Mouse (Mus musculus) neutrophil, adult 5-6 weeks (primary cell): ENCODE measurements around the gene Il31ra. TPM values are rescaled to one million over a fixed set of nuclear protein-coding genes. Genes with fewer than 3 reads are reported as not detected.

Source experiments
- ATAC-seq: fragments of 151-379, 151-347 bp; 2 replicates; pipeline ENCODE4 v1.8.0; 2017; ENCODE audit warnings: mild to moderate bottlenecking, moderate TSS enrichment; ENCODE audit not compliant: insufficient number of reproducible peaks, poor library complexity, low FRiP score, severe bottlenecking; ENCODE audit errors: extremely low read depth
- total RNA-seq: library from RNA; stranded (forward); fragments of 200-1000 nt; gene quantifications from 2 replicates; pipeline ENCODE4 v1.2.3, GENCODE M21; 2017

Gene Il31ra
- total RNA-seq, 1 experiment from 2014 or later, result 0.35 TPM

DNA sequence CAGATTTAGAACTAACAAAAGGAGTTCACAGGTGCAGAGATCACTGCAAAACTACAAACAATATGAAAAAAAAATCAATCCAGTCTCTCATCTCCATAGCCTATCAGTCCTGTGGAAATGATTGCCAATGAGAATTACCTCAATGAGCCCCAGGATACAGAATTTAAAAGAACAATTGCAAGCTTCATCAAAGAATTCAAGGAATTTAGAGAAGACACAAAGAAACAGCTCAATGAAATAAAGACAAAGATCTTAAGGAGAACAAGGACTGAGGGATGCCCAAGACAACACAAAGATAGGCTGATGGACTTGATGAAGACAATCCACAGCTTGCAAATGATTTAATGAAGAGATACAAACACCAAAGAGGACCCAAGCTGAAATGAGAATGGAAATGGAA, 20.4 kb downstream of the Il31ra start:
- no peak for ATAC-seq

DNA sequence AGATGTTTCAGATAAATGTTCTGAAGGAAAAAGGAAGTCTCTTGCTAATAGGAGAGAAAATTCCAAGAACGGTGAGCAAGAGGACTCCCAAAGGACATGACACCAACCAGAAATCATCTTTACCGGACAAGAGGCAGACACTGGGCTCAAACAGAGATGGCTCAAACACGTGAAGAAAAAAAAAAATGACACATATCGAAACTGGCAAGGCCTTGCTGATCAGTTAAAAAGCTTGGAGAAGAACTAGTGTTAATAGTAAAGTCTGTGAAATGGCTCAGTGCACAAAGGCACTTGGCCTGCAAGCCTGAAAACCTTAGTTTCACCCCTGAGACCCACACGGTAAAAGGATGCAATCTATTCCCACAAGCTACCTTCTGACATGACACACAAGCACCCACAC, 23.4 kb downstream of the Il31ra start:
- no peak for ATAC-seq

DNA sequence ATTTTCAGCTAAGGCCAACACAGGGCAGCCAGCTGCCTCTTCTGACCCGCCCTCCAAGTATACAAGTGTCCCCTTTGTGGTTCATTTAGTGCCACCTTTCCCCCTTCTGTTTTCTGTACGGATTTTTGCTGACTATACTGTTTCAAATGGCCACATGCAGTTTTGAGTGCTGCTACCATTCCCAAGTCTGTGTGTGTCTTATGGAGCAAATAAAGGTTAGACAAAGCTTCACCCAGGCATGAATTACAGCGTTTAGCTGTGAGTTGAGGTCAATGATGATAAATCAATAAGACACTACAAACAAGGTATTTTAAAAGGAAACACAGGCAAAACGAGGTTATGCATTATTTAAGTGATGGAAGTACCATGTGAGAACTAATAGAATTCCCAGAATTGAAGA, 24.6 kb downstream of the Il31ra start:
- no peak for ATAC-seq

DNA sequence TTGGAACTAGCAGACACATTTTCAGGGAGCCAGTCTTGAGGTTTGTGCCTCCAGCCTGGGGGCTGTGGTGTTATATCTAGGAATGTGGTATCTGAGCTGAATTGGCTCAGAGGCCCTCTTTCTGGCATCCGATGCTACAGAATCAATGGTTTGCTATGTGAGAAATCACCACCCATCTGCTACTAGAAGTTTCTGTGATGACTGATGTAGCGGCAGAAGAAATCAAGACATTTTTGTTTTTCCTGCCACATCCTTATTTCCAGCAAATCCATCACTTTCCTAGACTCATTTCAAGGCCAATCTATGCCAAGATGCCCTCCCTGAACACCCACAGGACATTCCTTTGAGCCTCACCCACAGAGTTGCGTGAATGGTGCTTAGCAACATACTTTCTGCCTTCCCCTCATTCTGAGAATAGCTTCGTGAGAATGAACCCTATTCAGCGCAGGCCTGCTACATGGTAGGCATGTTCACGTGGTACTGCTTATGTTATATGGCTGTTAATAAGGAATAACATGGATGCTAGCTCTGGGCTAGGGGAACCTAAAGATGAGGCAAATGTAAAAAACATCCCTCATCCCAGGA, 33.5 kb downstream of the Il31ra start:
- ATAC-seq, result no peak

DNA sequence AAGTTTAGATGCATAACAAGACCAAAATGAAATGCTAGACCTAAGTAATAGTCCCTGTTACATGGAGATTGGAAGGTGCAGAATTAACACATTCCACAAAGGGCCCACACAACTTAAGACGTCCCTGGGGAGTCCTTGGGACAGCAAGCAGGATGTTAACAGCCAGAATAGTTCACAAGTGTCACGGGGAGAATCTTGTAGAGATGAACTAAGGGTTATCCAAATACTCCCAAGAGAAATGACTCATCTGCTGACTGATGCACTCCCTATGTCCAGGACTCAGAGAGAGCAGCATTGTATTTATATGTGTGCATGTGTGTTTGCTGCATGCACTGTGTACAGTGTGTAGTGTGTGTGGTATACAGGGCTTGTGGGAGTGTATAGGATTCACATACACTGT, 37.7 kb downstream of the Il31ra start:
- no peak for ATAC-seq

DNA sequence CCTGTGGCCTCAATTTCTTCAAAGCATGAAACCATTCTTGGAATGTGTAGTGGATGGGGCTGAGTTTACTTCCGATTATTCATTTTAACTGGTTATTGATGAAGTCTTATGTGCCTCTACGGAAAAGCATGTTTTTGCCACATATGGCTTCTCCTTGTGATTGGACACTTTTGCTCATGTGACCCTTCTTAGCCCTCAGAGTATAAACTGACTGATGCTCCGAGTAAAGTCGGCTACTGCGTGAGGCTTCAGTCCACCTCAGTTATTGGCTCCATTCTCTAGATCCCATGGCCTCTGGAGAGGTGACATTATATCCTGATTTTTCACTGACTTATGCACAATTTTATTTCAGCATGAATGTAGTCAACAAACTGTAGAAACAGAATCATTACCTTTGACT, 40.9 kb downstream of the Il31ra start:
- ATAC-seq, result no peak

DNA sequence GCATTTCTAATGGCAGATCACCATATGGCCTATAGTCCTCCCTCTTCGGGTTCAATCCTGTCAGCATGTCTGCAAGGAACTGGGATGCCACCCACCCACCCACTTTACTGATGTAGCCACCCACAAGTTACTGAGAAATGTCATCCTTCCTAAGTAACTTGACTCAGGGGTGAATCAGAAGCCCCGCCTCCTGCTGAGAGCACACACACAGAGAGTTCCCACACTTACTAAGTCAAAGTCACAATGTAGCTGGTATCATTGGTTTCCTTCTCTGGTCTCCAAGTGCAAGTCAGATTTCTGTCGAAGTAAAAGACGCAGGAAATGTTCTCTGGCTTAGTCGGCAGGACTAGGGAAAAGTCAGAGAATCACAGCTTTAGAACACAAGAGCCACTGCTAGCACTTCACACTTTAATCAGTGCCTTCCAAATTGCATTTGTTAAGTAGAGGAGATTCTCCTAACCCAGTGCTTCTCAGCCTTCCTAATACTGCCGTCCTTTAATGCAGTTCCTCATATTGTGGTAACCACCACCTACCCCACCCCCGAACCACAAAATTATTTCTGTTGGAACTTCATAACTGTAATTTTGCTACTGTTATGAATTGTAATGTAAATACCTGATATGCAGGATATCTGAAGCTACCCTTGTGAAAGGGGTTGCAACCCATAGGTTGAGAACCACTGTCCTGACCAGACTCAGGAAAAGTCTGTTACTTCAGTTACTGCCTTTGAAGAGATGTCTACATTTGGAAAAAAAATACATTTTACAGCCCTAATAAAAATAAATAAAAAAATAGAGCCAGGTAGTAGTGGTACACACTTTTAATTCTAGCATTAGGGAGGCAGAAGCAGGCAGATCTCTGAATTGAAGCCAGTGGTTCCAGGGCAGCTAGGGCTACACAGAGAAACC, 42.3 kb downstream of the Il31ra start:
- no peak for ATAC-seq

DNA sequence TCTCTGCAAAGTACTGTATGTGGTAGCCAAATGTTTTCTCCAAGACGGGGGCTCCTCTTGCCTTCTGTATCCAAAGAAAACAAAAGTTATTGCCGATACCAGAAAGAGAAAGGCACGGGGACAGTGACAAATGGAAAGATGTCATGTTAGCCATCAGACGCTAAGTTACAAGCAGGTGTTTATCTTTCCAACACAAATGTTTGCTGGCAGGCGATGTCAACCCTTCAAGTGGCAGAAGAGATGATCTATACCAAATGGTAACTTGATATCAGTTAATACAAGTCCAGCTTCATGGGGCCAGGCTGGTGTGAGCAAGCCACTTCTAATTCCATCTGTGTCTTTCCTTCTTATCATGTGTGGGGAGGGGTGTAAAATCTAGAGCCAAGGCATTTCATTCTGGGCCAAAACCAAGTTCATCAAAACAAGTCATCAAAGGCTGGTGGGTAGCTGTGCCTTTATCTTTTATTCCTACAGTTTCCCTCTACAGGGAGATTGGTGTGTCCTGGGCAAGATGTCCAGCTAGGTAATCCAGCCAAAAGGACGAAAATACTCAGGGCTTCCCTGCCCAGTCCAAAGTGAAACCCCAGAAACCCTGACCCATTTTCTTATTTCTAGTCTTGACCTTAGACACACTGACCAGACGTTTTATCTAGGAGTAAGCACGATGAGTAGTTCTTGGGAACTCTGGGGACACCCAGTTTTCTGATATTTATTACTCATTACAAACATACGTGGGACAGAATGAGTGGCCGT, 52.8 kb downstream of the Il31ra start:
- no peak for ATAC-seq

DNA sequence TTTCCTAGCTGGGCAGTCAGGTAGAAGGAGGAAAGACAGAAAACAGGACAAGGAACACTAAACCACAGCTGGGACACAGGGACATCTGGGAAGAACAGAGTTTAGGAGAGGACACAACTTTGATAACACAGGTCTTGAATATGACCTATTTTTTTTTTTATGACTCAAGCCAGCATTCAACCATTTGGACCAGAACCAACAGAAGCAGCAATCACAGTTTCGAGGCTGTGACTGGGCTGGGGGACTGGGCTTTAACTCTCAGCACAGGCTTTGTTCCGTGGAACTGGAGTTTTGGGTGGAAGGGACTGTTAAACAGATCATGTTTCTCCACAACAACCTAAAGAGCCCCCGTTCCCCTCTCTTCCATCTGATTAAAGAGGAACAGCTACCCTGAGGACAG, 53.5 kb downstream of the Il31ra start:
- no peak for ATAC-seq

DNA sequence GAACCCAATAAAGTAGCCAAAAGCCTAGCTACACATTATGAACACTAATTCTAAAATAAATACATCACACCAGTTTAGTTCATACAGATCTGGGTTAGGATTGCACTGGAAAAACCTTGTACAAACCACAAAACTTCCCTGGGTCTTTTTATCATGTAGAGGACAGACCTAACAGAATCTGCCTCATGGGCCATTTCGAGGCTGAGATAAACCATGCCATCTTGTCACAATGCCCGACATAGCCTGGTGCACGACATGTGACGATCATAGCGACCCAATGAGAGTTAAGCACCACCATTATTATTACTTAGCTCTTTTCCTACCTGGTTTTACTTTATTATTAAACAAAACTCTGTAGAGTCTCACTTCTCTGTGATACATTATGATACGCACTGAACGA, 57.1 kb downstream of the Il31ra start:
- no peak for ATAC-seq

DNA sequence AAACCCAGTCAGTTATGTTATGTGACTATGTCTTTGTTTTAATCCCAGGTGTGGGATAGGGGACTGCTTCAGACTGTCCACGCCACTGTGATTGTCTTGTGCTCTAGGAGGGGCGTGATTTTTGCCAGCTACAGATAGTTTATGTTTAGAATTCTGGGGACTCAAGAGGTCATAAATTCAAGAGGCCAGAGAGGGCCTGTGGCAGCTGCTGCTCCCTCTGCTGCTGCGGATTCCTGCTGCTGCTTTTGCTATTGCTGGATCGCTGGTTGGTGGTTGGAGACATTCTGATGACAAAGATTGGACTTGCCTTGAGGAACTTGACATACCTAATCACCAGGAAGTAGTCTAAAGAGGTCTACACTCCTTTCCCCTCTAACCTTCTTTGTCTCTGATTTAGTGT, 57.5 kb downstream of the Il31ra start:
- ATAC-seq, result no peak

DNA sequence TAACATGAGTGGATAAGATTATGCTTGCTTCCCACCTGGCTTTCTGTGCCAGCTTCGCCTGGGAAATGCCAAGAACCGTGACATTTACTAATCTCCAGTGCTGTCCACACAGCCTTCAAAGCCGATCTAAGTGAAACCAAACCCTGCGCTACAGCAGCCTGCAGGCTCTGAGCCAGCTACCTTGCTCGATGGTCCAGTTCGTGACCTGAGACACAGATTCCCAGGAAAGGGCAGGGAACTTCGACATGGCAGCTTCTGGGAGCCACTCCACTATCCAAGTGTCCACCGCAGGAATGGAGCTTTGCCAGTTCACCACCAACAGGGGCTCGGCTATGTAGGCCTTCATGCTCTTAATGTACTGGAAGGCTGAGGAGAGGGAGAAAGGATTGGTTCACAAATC, 60.6 kb downstream of the Il31ra start:
- no peak for ATAC-seq

DNA sequence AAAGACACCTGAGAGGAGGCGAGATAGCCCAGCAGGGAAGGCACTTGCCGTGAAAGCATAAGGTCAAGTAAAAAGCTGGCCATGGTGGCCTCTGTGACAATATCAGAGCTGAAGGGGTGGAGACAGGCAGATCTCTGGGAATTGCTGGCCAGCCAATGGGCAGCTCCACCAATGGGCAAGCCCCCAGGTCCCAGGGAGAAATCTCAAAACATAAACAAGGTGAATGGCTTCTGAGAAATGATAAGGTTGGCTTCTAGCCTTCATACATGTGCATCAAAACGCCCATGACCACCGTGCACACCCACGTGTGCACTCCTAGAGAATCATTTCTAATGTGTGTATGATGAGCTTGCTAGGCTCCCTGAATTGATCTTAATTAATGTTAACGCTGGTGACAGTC, 61.9 kb downstream of the Il31ra start:
- no peak for ATAC-seq

DNA sequence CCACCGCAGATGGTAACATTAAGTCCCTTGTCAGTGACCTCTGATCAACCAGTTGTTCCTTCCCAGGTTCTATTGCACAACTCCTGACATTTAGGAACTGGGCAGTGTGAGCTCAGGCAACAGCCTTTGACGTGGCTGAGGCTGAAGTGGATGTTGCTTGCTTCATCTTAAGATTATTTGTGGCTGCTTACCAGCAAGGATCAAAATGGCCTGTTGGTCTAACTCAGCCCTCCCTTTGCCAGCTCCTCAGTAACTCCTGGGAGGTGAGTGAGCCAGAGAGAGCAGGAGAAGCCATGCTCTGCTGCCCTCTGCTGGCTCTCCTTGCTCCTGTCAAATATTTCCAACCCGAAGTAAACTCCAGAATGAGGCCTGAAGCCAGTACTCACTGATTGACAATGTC, 64.3 kb downstream of the Il31ra start:
- peak; percentile 62; the same call in 1 of the 2 replicates for ATAC-seq

DNA sequence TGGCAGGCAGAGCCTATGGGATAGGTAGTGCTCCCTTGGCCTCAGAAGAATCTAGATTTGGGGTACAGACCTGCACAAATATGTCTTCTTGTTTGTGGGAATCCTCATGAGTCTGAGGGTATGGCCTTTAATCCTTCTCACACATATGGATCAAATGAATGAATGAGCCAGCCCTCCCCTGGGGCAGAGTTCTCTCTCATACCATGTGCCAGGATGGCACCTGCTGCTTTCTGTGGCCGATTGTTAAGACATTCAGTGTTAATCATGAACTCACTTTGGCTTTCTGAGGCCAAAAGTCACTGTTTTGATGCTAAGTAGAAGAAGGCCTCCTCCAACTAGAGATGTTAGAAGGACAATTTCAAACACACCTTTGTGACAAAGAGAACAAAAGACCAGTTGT, 67.0 kb downstream of the Il31ra start:
- no peak for ATAC-seq

DNA sequence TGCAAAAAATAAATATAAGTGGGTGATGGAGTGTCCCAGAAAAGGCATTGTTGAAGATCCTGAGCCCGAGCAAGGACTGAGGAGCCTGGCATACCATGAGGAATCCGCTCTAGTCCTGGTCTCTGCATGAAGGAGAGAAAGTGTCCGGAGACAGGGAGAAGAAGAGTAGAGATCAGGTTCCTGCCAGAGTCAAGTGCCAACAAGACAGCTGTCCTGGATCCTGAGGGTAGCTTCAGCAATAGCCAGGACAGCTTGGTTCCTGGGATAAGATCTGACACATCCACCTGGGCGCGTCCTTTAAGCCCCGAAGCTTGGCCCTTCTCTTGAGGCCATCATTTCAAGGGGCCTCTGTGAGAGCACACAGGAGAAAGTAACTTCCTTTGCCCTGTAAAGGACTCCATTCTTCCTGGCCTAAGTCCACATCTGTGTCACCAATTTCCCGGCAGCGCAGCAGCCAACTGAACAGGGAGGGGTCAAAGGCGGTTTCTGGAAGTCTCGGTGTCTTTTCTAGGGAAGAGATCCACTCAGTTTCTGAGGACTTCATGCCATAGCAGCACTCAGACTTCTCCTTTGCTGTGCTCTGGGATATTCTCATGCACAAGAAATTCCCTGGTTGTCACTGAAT, 70.7 kb downstream of the Il31ra start:
- no peak for ATAC-seq

DNA sequence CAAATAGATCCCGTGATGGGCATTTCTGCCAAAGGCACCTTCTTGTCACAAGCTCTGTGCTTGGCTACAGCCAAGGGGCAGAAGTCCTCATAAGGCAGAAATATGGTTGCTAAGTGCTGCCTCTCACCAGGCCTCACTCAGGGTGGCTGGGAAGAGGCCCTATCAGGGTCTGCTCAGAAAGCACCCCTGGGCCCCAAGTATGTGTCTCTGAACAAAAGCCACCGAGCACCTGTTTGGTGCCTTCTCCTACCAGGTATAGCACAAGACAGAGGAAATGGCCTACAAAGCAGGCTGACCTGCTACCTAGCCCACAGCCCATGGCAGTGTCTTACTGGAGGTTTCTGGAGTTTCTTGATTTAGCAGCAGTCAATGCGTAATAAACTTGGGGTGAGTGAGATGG, 71.3 kb downstream of the Il31ra start:
- no peak for ATAC-seq

DNA sequence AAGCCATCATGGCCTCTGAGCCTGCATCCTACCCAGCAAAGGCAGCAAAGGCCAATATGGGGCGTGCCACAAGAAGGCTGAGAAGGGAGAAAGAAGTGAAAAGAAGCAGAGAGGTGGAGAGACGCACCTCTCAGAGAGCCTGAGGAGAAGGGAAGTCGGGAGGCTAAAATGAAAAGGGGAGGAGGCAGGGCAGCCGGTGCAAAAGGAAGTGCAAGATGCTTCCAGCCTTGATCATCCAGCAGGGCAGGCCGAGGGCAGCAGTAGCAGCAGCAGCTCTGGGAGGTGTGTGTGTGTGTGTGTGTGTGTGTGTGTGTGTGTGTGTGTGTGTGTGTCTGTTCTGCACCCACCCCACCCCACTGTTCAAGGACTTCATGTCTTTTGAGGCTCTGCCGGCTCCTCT, 71.9 kb downstream of the Il31ra start:
- ATAC-seq, result no peak

DNA sequence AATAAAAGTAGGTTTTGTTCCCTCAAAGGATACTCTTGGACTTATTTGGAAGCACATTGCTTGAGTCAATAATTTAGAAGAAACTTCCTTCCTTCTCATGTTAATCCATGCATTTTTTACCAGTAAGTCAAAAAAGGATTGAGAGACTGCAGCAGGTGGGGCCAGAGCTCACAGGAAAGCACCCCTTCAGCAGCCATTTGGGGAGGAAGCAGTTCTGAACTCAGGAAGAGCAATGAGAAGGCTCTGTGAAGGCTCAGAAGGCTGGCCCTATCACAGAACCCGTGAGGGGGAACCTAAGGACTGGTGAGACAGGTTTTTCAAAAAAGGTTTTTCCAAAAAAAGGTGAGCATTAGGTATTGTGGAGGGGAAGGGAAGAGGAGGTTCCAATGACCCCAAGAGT, 79.6 kb downstream of the Il31ra start:
- no peak for ATAC-seq

DNA sequence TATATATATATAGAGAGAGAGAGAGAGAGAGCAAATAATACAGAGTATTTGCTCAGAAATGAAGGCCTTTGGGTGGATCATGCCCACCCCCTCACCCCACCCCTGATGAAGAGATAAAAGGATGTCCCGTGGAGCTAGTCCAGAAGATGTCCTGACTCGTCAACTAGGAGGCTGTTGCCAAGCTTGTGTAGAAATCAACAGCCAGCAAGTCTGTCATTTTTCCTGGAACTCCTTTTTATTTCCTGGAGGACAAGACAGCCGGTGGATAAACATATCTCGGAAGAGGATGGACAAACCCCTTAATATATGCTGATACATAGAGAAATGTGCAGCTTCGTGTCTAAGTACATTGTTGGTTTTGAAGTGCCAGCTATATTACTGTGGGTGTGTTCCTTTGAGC, 81.3 kb downstream of the Il31ra start:
- no peak for ATAC-seq
